Mouse (Mus musculus): ENCODE results near the gene Clec16a. TPM values are rescaled to one million over a fixed set of nuclear protein-coding genes. Genes with fewer than 3 reads are reported as not detected.

The Clec16a gene
- polyA plus RNA-seq, 1 experiment: 15.7 TPM

DNA sequence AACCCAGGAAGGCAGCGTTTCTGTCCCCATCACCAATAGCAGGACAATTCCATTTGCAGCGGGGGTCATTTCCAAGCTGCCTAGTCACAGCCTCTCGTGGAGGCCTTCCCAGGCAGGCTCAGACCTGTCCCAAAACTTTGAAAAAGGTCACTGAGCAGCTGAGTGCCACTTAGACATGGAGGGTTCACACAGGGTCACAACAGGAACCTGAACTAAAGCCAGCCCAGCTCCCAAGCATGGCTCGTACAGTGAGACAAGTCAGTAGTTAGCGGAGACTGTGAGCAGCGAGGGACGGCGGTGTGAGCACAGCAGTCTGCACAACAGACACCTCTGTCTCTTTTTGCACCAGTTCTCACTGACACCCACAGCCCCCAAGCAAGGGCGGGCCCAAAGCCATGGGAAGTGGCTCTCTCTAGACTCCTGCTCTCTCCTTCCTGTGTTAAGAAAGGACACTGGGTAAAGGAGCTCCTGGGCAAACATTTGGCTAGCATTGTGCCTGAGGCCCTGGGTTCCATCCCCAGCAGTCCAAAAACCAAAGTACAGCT, 194.8 kb downstream of the Clec16a start:
- Histone ChIP-seq H3K36me3 (ENCODE audit: control insufficient read depth, insufficient read depth, low read length) (no peaks in the 10 kb centered on the region), H3K4me1 (ENCODE audit: control insufficient read depth, insufficient read depth, low read length) (peaks cover 18% of the 10 kb centered on the region), H3K4me3 (ENCODE audit: insufficient read depth, low read depth, low read length) (no peak overlapping the region), H3K27me3 (replicated peaks; ENCODE audit: control insufficient read depth, insufficient read depth, low read length) (no peaks in the 10 kb centered on the region), H3K27ac (ENCODE audit: insufficient read depth, low read depth, low read length) (no peak overlapping the region)
- TF ChIP-seq CTCF (conservative IDR thresholded peaks at IDR 0.05; ENCODE audit: insufficient read depth, insufficient read length, low read depth, low read length): no peak
- no peak for TF ChIP-seq POLR2A (IDR thresholded peaks at IDR 0.05; ENCODE audit: low read depth, low read length)
- peak; percentile 50 for DNase-seq
- 52% methylated on average over 9 of the region's 9 CpGs for WGBS

DNA sequence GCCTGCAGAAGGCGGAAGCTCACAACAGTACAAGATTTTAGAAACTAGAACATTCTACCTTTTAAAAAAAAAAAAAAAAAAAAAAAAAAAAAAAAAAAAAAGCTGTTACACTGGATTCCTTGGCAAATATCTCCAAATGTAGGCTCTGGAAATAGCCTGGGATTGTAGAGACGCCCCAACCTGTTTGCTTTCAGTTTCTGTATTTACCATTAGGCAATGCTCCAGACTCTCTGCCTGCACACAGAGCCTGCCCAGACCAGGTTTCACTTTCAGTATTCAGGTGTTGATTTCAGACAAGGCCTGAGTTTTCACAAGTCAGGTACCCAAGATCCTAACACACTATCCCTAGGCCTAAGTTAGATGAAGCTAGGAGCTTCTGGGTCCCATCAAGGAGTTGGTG, 195.9 kb downstream of the Clec16a start:
- Histone ChIP-seq H3K27me3 (replicated peaks; ENCODE audit: control insufficient read depth, insufficient read depth, low read length) (no peaks in the 10 kb centered on the region), H3K36me3 (ENCODE audit: control insufficient read depth, insufficient read depth, low read length) (no peaks in the 10 kb centered on the region), H3K4me3 (ENCODE audit: insufficient read depth, low read depth, low read length) (no peak overlapping the region), H3K27ac (ENCODE audit: insufficient read depth, low read depth, low read length) (peak overlapping the region; percentile 19; the same call in 1 of the 2 replicates), H3K4me1 (ENCODE audit: control insufficient read depth, insufficient read depth, low read length) (peaks cover 18% of the 10 kb centered on the region)
- DNase-seq: peak; percentile 78
- 61% methylated on average over 2 of the region's 2 CpGs for WGBS
- TF ChIP-seq POLR2A (IDR thresholded peaks at IDR 0.05; ENCODE audit: low read depth, low read length) (no peak), CTCF (conservative IDR thresholded peaks at IDR 0.05; ENCODE audit: insufficient read depth, insufficient read length, low read depth, low read length) (no peak)

GRCm38 (mm10) chr16:10749226-10749625, 204.1 kb downstream of the Clec16a start:
- H3K4me1 ChIP-seq (ENCODE audit: control insufficient read depth, insufficient read depth, low read length): no peaks in the 10 kb centered on the region
- H3K27ac ChIP-seq (ENCODE audit: insufficient read depth, low read depth, low read length): no peak overlapping the region
- no peak for TF ChIP-seq CTCF (conservative IDR thresholded peaks at IDR 0.05; ENCODE audit: insufficient read depth, insufficient read length, low read depth, low read length)
- no peak for TF ChIP-seq POLR2A (IDR thresholded peaks at IDR 0.05; ENCODE audit: low read depth, low read length)
- no peaks in the 10 kb centered on the region for H3K36me3 ChIP-seq (ENCODE audit: control insufficient read depth, insufficient read depth, low read length)
- no peak overlapping the region for H3K4me3 ChIP-seq (ENCODE audit: insufficient read depth, low read depth, low read length)
- WGBS: 69% methylated on average over 7 of the region's 7 CpGs
- DNase-seq: no peak
- H3K27me3 ChIP-seq (replicated peaks; ENCODE audit: control insufficient read depth, insufficient read depth, low read length): no peaks in the 10 kb centered on the region

GRCm38 (mm10) chr16:10749824-10750223, 204.7 kb downstream of the Clec16a start:
- no peak for DNase-seq
- no peaks in the 10 kb centered on the region for H3K27me3 ChIP-seq (replicated peaks; ENCODE audit: control insufficient read depth, insufficient read depth, low read length)
- WGBS: 55% methylated on average over 7 of the region's 7 CpGs
- H3K4me3 ChIP-seq (ENCODE audit: insufficient read depth, low read depth, low read length): no peak overlapping the region
- H3K36me3 ChIP-seq (ENCODE audit: control insufficient read depth, insufficient read depth, low read length): no peaks in the 10 kb centered on the region
- no peaks in the 10 kb centered on the region for H3K4me1 ChIP-seq (ENCODE audit: control insufficient read depth, insufficient read depth, low read length)
- H3K27ac ChIP-seq (ENCODE audit: insufficient read depth, low read depth, low read length): no peak overlapping the region
- TF ChIP-seq CTCF (conservative IDR thresholded peaks at IDR 0.05; ENCODE audit: insufficient read depth, insufficient read length, low read depth, low read length) (no peak), POLR2A (IDR thresholded peaks at IDR 0.05; ENCODE audit: low read depth, low read length) (no peak)

GRCm38 (mm10) chr16:10754521-10755296, 209.6 kb downstream of the Clec16a start:
- H3K27ac ChIP-seq (ENCODE audit: insufficient read depth, low read depth, low read length): no peak overlapping the region
- H3K4me1 ChIP-seq (ENCODE audit: control insufficient read depth, insufficient read depth, low read length): no peaks in the 10 kb centered on the region
- DNase-seq: no peak
- no peak overlapping the region for H3K4me3 ChIP-seq (ENCODE audit: insufficient read depth, low read depth, low read length)
- no peaks in the 10 kb centered on the region for H3K36me3 ChIP-seq (ENCODE audit: control insufficient read depth, insufficient read depth, low read length)
- TF ChIP-seq POLR2A (IDR thresholded peaks at IDR 0.05; ENCODE audit: low read depth, low read length) (no peak), CTCF (conservative IDR thresholded peaks at IDR 0.05; ENCODE audit: insufficient read depth, insufficient read length, low read depth, low read length) (no peak)
- WGBS: 86% methylated on average over 3 of the region's 3 CpGs
- H3K27me3 ChIP-seq (replicated peaks; ENCODE audit: control insufficient read depth, insufficient read depth, low read length): no peaks in the 10 kb centered on the region

DNA sequence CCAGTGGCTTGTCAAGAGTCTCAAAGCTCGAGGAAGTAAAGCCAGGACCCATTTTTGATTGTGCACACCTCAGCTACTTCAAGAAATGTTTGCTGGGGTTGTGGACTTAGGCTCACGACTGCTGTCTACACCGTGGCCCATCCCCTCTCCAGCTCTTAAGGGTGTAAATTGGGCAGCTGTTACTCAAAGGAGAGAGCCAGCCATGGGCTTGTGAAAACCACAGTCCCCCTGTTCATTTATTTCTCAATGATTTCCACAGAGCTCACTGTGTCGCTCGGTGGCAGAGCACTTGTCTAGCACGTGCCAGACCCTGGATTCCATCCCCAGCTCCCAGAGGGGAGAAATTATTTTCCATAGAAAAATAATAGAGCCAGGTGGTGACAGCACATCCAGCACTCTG, 211.0 kb downstream of the Clec16a start:
- Histone ChIP-seq H3K27ac (ENCODE audit: insufficient read depth, low read depth, low read length) (no peak overlapping the region), H3K4me3 (ENCODE audit: insufficient read depth, low read depth, low read length) (no peak overlapping the region), H3K27me3 (replicated peaks; ENCODE audit: control insufficient read depth, insufficient read depth, low read length) (no peaks in the 10 kb centered on the region), H3K36me3 (ENCODE audit: control insufficient read depth, insufficient read depth, low read length) (no peaks in the 10 kb centered on the region), H3K4me1 (ENCODE audit: control insufficient read depth, insufficient read depth, low read length) (no peaks in the 10 kb centered on the region)
- 86% methylated on average over 5 of the region's 6 CpGs for WGBS
- DNase-seq: no peak
- no peak for TF ChIP-seq POLR2A (IDR thresholded peaks at IDR 0.05; ENCODE audit: low read depth, low read length)

DNA sequence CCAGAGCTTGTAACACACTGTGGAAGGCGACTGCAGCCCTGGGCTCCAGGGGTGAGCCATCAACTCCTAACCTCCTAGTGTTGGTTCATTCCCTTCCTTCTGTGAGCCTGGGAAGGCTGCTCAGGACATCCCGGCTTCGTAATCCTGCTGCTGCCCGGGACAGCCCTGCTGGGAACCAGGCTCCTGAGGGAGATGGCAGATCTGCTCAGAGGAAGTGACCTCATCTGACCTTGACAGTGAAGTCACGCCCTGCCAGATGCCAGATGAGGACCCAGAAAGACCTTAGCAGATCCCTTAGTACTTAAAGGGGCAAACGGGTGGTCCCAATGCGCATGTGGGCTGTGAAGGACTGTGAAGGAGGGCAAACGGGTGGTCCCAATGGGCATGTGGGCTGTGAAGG, 216.0 kb downstream of the Clec16a start:
- WGBS: 74% methylated on average over 8 of the region's 8 CpGs
- TF ChIP-seq CTCF (conservative IDR thresholded peaks at IDR 0.05; ENCODE audit: insufficient read depth, insufficient read length, low read depth, low read length) (no peak), POLR2A (IDR thresholded peaks at IDR 0.05; ENCODE audit: low read depth, low read length) (no peak)
- Histone ChIP-seq H3K4me3 (ENCODE audit: insufficient read depth, low read depth, low read length) (no peak overlapping the region), H3K27me3 (replicated peaks; ENCODE audit: control insufficient read depth, insufficient read depth, low read length) (no peaks in the 10 kb centered on the region), H3K4me1 (ENCODE audit: control insufficient read depth, insufficient read depth, low read length) (no peaks in the 10 kb centered on the region), H3K36me3 (ENCODE audit: control insufficient read depth, insufficient read depth, low read length) (no peaks in the 10 kb centered on the region), H3K27ac (ENCODE audit: insufficient read depth, low read depth, low read length) (no peak overlapping the region)
- no peak for DNase-seq

Measured in kidney, adult 2 months (tissue).